Mouse (Mus musculus) lung, adult 18-20 months (tissue): Measurements from ENCODE around the gene Parp6.
A peak's percentile ranks its signal among the peaks of the same experiment; 100 is the strongest.

Experiments used
- DNase-seq, 2 experiments: peaks; one replicate each; pipeline ENCODE4 v3.0.0; 2022; ENCODE audit warnings: mixed read lengths in 2 of 2

Gene Parp6

GRCm38 (mm10) chr9:59656635-59657617 lies 39.8 kb downstream of the Parp6 start:
- peak; percentile 67 to 73 for DNase-seq

- DNase-seq = no peak
Measured at GRCm38 (mm10) chr9:59658146-59658545, 41.1 kb downstream of the Parp6 start.

GRCm38 (mm10) chr9:59659036-59660026 lies 42.2 kb downstream of the Parp6 start:
- DNase-seq = peak; percentile 82 to 89

GRCm38 (mm10) chr9:59660421-59660820 lies 43.3 kb downstream of the Parp6 start:
- peak in 1 of 2 experiments; percentile 40 for DNase-seq

GRCm38 (mm10) chr9:59661298-59661975 lies 44.4 kb downstream of the Parp6 start:
- no peak for DNase-seq

- no peak for DNase-seq
Measured at GRCm38 (mm10) chr9:59663226-59663625, 46.1 kb downstream of the Parp6 start.

- no peak for DNase-seq
Measured at GRCm38 (mm10) chr9:59663957-59664356, 46.9 kb downstream of the Parp6 start.

GRCm38 (mm10) chr9:59664664-59665256 lies 47.7 kb downstream of the Parp6 start:
- peak; percentile 77 to 82 for DNase-seq

- DNase-seq = no peak
Measured at GRCm38 (mm10) chr9:59666016-59666415, 48.9 kb downstream of the Parp6 start.

GRCm38 (mm10) chr9:59666813-59667212 lies 49.7 kb downstream of the Parp6 start:
- no peak for DNase-seq

- no peak for DNase-seq
Measured at GRCm38 (mm10) chr9:59667250-59667649, 50.2 kb downstream of the Parp6 start.

GRCm38 (mm10) chr9:59667904-59668303 lies 50.8 kb downstream of the Parp6 start:
- no peak for DNase-seq

GRCm38 (mm10) chr9:59668473-59668872 lies 51.4 kb downstream of the Parp6 start:
- DNase-seq = no peak

GRCm38 (mm10) chr9:59669172-59669571 lies 52.1 kb downstream of the Parp6 start:
- DNase-seq = no peak

GRCm38 (mm10) chr9:59672195-59672894 lies 55.3 kb downstream of the Parp6 start:
- no peak for DNase-seq

- no peak for DNase-seq
Measured at GRCm38 (mm10) chr9:59673427-59673826, 56.3 kb downstream of the Parp6 start.

GRCm38 (mm10) chr9:59675598-59675997 lies 58.5 kb downstream of the Parp6 start:
- DNase-seq = no peak

GRCm38 (mm10) chr9:59678313-59678712 lies 61.2 kb downstream of the Parp6 start:
- peak; percentile 44 to 52 for DNase-seq

GRCm38 (mm10) chr9:59679678-59680533 lies 62.8 kb downstream of the Parp6 start, which contains the start of gene Gramd2:
TSS of gene Gramd2 (plus strand) at chr9:59680144.
- peak; percentile 84 to 88 for DNase-seq

- no peak for DNase-seq
Measured at GRCm38 (mm10) chr9:59680534-59680875, 63.4 kb downstream of the Parp6 start.
